Mouse (Mus musculus) cortical plate, adult 2 months (tissue): ENCODE measurements around the gene March6. TPM values are rescaled to one million over a fixed set of nuclear protein-coding genes. Genes with fewer than 3 reads are reported as not detected.

Experiments used
- H3K27ac ChIP-seq: fragments of 200-500 bp; 2 replicates; pipeline ENCODE4 v1.5.1; 2012; ENCODE audit warnings: low read length, control low read depth, inconsistent platforms; ENCODE audit not compliant: insufficient read depth
- H3K4me1 ChIP-seq: fragments of 200-500 bp; 2 replicates; pipeline ENCODE4 v1.6.1; 2011; ENCODE audit warnings: low read length; ENCODE audit not compliant: control insufficient read depth, insufficient read depth
- H3K4me3 ChIP-seq: fragments of 200-500 bp; 2 replicates; pipeline ENCODE4 v1.5.1; 2011; ENCODE audit warnings: mild to moderate bottlenecking, low read length, control low read depth; ENCODE audit not compliant: insufficient read depth
- CTCF ChIP-seq: fragments of 200-500 bp; IDR thresholded peaks from 2 replicates; pipeline ENCODE4 v1.5.1; 2011; ENCODE audit warnings: mild to moderate bottlenecking, control low read depth, low read length; ENCODE audit not compliant: insufficient read depth; ENCODE audit errors: extremely low read depth
- POLR2A ChIP-seq: fragments of 200-500 bp; IDR thresholded peaks from 2 replicates; pipeline ENCODE4 v1.6.1; 2011; ENCODE audit warnings: mild to moderate bottlenecking, low read length, control low read depth; ENCODE audit not compliant: insufficient read depth; ENCODE audit errors: extremely low read depth
- polyA plus RNA-seq: library from polyadenylated mRNA; depleted of rRNA; stranded (reverse); fragments of >200 nt; gene quantifications from 2 replicates; pipeline ENCODE4 v1.2.3, GENCODE M21; 2012

Gene March6
- polyA plus RNA-seq, 1 experiment = 84.0 TPM

DNA sequence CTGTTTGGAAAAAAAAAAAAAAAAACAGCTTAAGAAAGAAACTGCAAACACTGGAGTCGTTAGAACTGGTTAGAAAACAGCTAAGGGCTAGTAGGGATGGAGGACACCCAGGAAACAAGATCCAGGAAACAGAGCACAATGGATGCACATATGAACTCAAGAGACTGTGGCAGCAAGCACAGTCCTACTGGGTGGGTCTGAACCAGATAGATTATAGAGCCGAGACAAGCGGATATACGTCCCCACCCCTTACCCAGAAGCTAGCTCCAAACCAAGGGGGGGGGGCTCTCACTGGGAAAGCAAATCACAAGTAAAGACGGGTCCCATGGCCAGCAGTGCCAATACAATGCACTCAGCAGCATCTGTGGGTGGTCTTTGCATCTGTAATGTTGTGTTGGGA lies 11.9 kb downstream of the March6 start:
- TF ChIP-seq CTCF (no peak), POLR2A (no peak)
- Histone ChIP-seq H3K27ac (no peak overlapping the region), H3K4me1 (no peaks in the 10 kb centered on the region; the same call in 1 of the 2 replicates), H3K4me3 (no peak overlapping the region)

DNA sequence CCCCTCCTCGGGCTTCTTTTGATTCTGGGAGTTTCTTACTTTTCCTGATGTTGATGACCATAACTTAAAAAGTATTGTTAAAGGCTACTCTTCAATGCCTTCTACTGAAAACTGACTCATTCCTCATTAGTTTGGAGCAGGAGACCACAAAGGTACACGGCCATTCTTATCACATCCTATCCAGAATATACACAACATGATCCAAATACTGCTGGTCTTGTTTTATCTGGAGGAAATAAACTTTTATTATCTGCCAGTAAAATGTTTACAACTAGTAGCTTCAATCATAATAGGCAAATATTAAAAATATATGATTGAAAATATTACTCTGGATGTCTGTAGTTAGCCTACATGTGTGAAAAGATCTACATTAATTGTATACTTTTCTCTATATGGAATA lies 12.5 kb downstream of the March6 start:
- no peak for TF ChIP-seq POLR2A
- no peak for TF ChIP-seq CTCF
- Histone ChIP-seq H3K4me3 (no peak overlapping the region), H3K4me1 (no peaks in the 10 kb centered on the region; the same call in 1 of the 2 replicates), H3K27ac (no peak overlapping the region)

DNA sequence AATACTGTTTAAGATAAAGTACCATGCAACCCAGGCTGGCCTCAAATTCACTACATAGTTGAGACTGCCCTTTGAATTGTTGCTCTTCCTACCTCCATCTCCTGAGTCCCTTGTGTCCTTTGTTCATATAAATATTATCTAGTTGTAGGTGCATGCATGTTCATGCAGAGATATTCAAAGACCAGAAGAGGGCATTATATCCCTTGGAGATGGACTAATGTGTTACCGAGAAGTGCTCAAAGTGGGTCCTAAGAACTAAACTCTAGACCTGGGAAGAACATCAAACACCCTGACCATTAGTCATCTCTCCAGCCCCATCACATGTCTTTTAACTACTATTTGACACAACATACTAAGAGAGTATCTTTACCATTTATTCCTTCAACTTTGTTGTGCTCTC lies 13.7 kb downstream of the March6 start:
- Histone ChIP-seq H3K27ac (no peak overlapping the region), H3K4me3 (no peak overlapping the region), H3K4me1 (no peaks in the 10 kb centered on the region; the same call in 1 of the 2 replicates)
- TF ChIP-seq POLR2A (no peak), CTCF (no peak)

DNA sequence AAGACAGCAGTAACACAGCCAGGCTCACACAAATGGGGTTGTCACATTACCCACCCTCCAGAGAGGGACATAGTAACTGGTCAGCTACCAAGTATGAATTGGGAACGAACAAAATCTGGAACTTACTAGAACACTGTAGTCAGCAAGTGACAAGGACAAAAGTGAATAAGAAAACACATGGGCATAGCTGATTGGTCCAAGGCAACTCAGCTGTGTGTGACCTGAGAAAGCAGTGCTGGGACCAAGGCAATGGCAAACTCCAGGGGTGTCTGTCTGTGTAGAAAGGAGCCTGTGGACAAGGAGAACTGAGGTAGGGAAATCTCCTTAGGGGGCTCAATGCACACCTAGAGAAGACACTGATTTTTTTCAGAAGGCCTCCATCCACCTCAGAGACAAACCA lies 19.1 kb downstream of the March6 start:
- Histone ChIP-seq H3K4me1 (peaks cover 5% of the 10 kb centered on the region), H3K4me3 (no peak overlapping the region), H3K27ac (no peak overlapping the region)
- TF ChIP-seq POLR2A = no peak
- TF ChIP-seq CTCF = no peak

DNA sequence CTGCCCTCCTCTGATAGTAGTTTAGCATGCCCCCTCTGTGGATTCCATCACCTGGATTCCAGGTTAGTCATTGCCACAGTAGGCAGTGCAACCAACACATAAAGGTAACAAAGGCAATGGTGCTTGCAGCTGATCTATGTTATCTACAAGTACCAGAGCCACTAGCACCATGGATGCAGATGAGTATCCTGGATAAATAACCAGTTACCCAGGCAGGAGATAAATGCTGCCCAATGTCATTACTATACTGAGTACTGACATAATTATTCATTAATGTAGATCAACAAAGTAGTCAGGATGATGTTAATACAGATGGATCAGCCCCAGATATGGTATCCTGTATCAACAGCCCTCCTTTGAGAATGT lies 19.5 kb downstream of the March6 start:
- Histone ChIP-seq H3K4me3 (no peak overlapping the region), H3K4me1 (peaks cover 5% of the 10 kb centered on the region), H3K27ac (no peak overlapping the region)
- TF ChIP-seq POLR2A = no peak
- no peak for TF ChIP-seq CTCF

DNA sequence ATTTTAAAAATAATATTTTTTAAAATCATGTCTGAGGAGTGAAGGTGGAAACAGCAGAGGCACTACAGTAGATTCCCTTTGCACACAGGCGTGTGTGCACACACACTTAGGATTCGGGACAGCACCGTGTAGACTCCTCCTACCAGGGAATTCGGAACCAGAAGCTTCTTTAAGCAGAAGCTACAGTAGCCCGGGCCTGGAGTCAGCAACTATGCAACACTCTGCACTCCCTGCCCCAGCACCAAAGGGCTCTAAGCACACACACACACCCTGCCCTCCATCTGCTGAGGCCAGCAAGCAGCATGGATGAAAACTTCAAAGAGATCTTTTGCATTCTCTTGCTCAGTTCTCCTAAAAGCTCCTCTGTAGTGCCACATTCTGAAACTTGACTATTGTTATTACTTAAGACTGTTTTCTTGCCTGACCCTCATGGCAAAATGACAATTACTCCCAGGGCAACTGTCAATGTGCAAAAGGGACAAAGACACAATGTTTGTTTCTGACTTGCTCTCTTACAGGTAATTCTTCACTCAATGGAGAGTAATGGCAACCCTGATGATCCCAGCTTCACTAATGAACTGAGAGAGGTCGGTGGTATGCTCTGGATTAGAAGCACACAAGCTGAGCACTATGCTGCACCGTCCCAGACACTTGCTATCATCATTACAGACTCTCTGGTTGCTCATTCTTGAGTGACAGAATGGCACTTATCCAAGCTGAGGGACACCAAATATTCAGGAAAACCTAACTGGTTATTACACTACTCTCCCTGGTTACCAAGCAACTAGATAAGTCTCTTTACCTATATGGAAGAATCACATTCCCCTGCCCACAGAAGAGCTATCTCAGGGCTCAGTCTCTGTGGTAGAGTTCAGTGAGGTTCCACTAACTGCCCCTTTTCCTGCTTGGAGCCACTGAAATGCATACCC lies 20.1 kb downstream of the March6 start:
- no peak overlapping the region for H3K27ac ChIP-seq
- H3K4me3 ChIP-seq = no peak overlapping the region
- peaks cover 5% of the 10 kb centered on the region for H3K4me1 ChIP-seq
- TF ChIP-seq POLR2A (no peak), CTCF (no peak)

DNA sequence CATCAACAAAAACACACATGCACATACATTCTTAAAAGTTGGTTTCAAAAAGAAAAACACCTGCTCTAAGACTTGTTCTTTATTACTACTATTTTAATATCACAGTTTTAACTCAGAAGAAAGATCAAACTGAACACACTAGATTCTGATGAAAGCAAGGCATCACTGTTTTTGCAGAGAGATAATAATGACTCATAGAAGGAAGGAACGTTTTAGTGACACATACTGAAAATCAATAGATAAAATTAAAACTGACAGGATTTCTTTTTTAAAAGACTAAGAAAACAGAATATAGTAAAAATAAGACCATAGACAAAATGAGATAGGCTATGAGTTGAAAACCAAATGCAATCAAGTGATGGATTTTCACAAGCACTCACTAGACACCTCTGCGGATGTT lies 25.8 kb downstream of the March6 start:
- H3K27ac ChIP-seq = no peak overlapping the region
- no peak overlapping the region for H3K4me3 ChIP-seq
- TF ChIP-seq POLR2A (no peak), CTCF (no peak)
- no peaks in the 10 kb centered on the region; the same call in 1 of the 2 replicates for H3K4me1 ChIP-seq

DNA sequence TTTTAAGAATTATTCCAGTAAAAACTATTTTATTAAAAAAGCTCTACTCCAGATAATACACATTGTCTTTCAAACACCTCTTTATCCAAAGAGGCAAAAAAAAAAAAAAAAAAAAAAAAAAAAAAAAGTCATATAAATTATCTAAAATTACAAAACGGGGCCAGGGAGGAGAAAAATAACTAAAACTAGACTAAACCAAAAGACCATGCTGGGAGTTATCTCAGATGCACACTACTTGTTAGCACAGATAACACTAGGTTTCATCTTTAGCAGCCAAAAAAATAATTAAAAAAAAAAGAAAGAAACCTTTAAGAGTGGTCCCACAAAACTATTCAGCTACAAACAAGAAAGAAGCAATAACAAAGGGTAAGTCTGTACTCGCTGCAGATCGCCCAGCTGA lies 27.4 kb downstream of the March6 start:
- Histone ChIP-seq H3K4me3 (no peak overlapping the region), H3K27ac (no peak overlapping the region)
- TF ChIP-seq CTCF (no peak), POLR2A (no peak)

DNA sequence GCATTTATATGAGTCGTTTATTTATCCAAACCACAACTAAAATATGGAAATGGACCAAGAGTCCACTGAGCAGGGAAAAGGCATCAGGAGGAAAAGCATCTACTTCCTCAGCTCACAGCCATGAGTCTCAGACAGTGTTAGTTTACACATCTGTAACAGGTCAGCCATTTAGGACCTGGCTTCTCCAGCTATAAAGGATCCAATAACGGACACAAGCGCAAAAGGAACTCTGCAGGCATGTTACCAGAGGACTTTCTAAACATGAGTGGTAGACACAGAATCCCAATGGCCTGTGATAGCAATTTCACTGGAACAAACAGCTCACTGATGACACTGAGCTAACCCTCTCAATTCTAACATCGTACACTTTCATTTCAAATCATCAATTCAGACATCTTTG lies 27.9 kb downstream of the March6 start:
- no peak overlapping the region for H3K27ac ChIP-seq
- no peak for TF ChIP-seq POLR2A
- no peak for TF ChIP-seq CTCF

More for the DNA sequence above, 27.4 kb downstream of the March6 start:
- no peaks in the 10 kb centered on the region; the same call in 1 of the 2 replicates for H3K4me1 ChIP-seq

DNA sequence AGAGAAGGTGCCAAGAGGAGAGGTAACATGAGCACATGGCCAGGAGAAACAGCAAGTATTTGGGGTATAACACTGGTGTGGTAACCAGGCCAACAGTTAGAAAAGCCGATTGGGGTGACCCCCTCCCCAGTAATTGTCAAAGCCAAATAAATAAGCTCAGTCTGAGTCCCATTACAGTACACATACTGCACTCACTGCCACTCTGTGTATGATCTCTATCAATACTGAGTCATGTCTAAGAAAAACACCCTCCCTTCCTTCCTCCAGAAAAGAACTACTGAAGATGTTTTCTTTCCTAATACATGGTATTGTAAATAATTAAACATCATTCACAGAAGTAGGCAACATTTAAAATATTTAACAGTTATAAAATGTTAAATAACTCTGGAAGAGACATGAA lies 28.5 kb downstream of the March6 start:
- H3K4me1 ChIP-seq = no peaks in the 10 kb centered on the region; the same call in 1 of the 2 replicates
- no peak overlapping the region for H3K4me3 ChIP-seq
- H3K27ac ChIP-seq = no peak overlapping the region
- TF ChIP-seq CTCF (no peak), POLR2A (no peak)

More for the DNA sequence above, 27.9 kb downstream of the March6 start:
- Histone ChIP-seq H3K4me1 (no peaks in the 10 kb centered on the region; the same call in 1 of the 2 replicates), H3K4me3 (no peak overlapping the region)
